Mouse (Mus musculus): ENCODE measurements at regions not wholly inside any gene's neighbourhood (a gene's known extent, or its start where the extent isn't known, plus 50 kb on each side); places are given as distances from the start of the nearest gene placed in this dataset.

GRCm38 (mm10) chr3:52708301-52708700, 308.7 kb downstream of the Cog6 start:
- no peak for DNase-seq (ENCODE audit: low read depth, low spot score)

- peak; percentile 52 for DNase-seq (ENCODE audit: low read depth, low spot score)
Measured at GRCm38 (mm10) chr3:52706626-52707025, 310.4 kb downstream of the Cog6 start.

- DNase-seq (ENCODE audit: low read depth, low spot score), result peak; percentile 57
Measured at GRCm38 (mm10) chr3:52703751-52704150, 313.3 kb downstream of the Cog6 start.

GRCm38 (mm10) chr3:52702962-52703361, 314.1 kb downstream of the Cog6 start:
- peak; percentile 85 for DNase-seq (ENCODE audit: low read depth, low spot score)

GRCm38 (mm10) chr3:52701601-52702000, 315.4 kb downstream of the Cog6 start:
- no peak for DNase-seq (ENCODE audit: low read depth, low spot score)

- DNase-seq (ENCODE audit: low read depth, low spot score), result no peak
Measured at GRCm38 (mm10) chr3:52693813-52694212, 323.2 kb downstream of the Cog6 start.

- DNase-seq (ENCODE audit: low read depth, low spot score), result peak; percentile 83
Measured at GRCm38 (mm10) chr3:52685434-52686181, 331.4 kb downstream of the Cog6 start.

- no peak for DNase-seq (ENCODE audit: low read depth, low spot score)
Measured at GRCm38 (mm10) chr3:52680824-52681388, 336.1 kb downstream of the Cog6 start.

- DNase-seq (ENCODE audit: low read depth, low spot score), result peak; percentile 81
Measured at GRCm38 (mm10) chr3:52676886-52677670, 340.0 kb downstream of the Cog6 start.

- no peak for DNase-seq (ENCODE audit: low read depth, low spot score)
Measured at GRCm38 (mm10) chr3:52670628-52671028, 346.4 kb downstream of the Cog6 start.

- peak; percentile 54 for DNase-seq (ENCODE audit: low read depth, low spot score)
Measured at GRCm38 (mm10) chr3:52663161-52663602, 353.9 kb downstream of the Cog6 start.

GRCm38 (mm10) chr3:52662164-52662908, 354.7 kb downstream of the Cog6 start:
- peak; percentile 79 for DNase-seq (ENCODE audit: low read depth, low spot score)

- DNase-seq (ENCODE audit: low read depth, low spot score), result no peak
Measured at GRCm38 (mm10) chr3:52653006-52653405, 364.0 kb downstream of the Cog6 start.

- no peak for DNase-seq (ENCODE audit: low read depth, low spot score)
Measured at GRCm38 (mm10) chr3:52652476-52652870, 364.6 kb downstream of the Cog6 start.

GRCm38 (mm10) chr3:52651862-52652475, 365.1 kb downstream of the Cog6 start:
- peak; percentile 71 for DNase-seq (ENCODE audit: low read depth, low spot score)

- no peak for DNase-seq (ENCODE audit: low read depth, low spot score)
Measured at GRCm38 (mm10) chr3:52650071-52650470, 367.0 kb downstream of the Cog6 start.

GRCm38 (mm10) chr3:52648836-52649500, 368.1 kb downstream of the Cog6 start:
- no peak for DNase-seq (ENCODE audit: low read depth, low spot score)

GRCm38 (mm10) chr3:52647900-52648299, 369.1 kb downstream of the Cog6 start:
- DNase-seq (ENCODE audit: low read depth, low spot score), result no peak

GRCm38 (mm10) chr3:52647161-52647692, 369.8 kb downstream of the Cog6 start:
- no peak for DNase-seq (ENCODE audit: low read depth, low spot score)

GRCm38 (mm10) chr3:52645156-52645555, 371.9 kb downstream of the Cog6 start:
- DNase-seq (ENCODE audit: low read depth, low spot score), result no peak

All from brain, adult 2 months (tissue).